Mouse (Mus musculus) myocyte (in vitro differentiated cells): ENCODE data around the gene Dctpp1.

Source experiments
- CEBPB ChIP-seq: IDR thresholded peaks from 2 replicates; pipeline ENCODE4 v1.6.1; 2011; ENCODE audit warnings: mild to moderate bottlenecking, moderate library complexity; ENCODE audit not compliant: poor library complexity, insufficient read depth, severe bottlenecking
- E2F4 ChIP-seq: IDR thresholded peaks from one replicate; pipeline ENCODE4 v1.6.1; 2011; ENCODE audit warnings: mild to moderate bottlenecking, control low read depth, moderate library complexity; ENCODE audit not compliant: insufficient read depth
- MAX ChIP-seq: IDR thresholded peaks from one replicate; pipeline ENCODE4 v1.6.1; 2011; ENCODE audit warnings: low read depth, mild to moderate bottlenecking, control low read depth
- MYOG ChIP-seq, 3 experiments: IDR thresholded peaks; one replicate each; pipeline ENCODE4 v1.6.1; 2011; ENCODE audit warnings: control low read depth in 2 of 3, low read depth in 2 of 3, mild to moderate bottlenecking in 2 of 3; ENCODE audit not compliant: insufficient read length in 2 of 3, control insufficient read depth in 1 of 3, insufficient read depth in 1 of 3
- POLR2A ChIP-seq: IDR thresholded peaks from one replicate; pipeline ENCODE4 v1.6.1; 2011; ENCODE audit warnings: low read depth, mild to moderate bottlenecking, control low read depth, moderate library complexity; ENCODE audit not compliant: insufficient read length
- REST ChIP-seq: IDR thresholded peaks from one replicate; pipeline ENCODE4 v1.6.1; 2011; ENCODE audit warnings: mild to moderate bottlenecking, control low read depth, moderate library complexity; ENCODE audit not compliant: insufficient read depth, insufficient read length
- TCF12 ChIP-seq: IDR thresholded peaks from one replicate; pipeline ENCODE4 v1.6.1; 2011; ENCODE audit warnings: mild to moderate bottlenecking, control low read depth; ENCODE audit not compliant: poor library complexity, insufficient read depth, severe bottlenecking
- TCF3 ChIP-seq: IDR thresholded peaks from one replicate; pipeline ENCODE4 v1.6.1; 2011; ENCODE audit warnings: low read depth, control low read depth; ENCODE audit not compliant: insufficient read length
- USF1 ChIP-seq: IDR thresholded peaks from one replicate; pipeline ENCODE4 v1.6.1; 2011; ENCODE audit warnings: low read depth, mild to moderate bottlenecking, control low read depth, moderate library complexity

GRCm38 (mm10) chr7:127262218-127262961 is 1.9 kb upstream of the Dctpp1 start:
- TF ChIP-seq POLR2A (no peak), TCF3 (no peak), E2F4 (no peak), MYOG (IDR thresholded peaks at IDR 0.05; ENCODE audit: control insufficient read depth in 1 of 3, insufficient read depth in 1 of 3, insufficient read length in 2 of 3, low read depth in 2 of 3) (no peak), CEBPB (no peak), REST (no peak), MAX (no peak), USF1 (no peak), TCF12 (no peak)
